Comparison of ENCODE assay signal across 8 mouse cellular contexts in genomic region chr5:30914101-30914635, GRCm38 (mm10). TPM values are rescaled to one million over a fixed set of nuclear protein-coding genes. Genes with fewer than 3 reads are reported as not detected.
A peak's percentile ranks its signal among the peaks of the same experiment; 100 is the strongest.
DNase-seq lines count a peak whose midpoint lies in the region; ATAC-seq and TF ChIP-seq lines count a peak whose summit lies in the region.

No protein-coding gene starts in this region.

- no peaks in the 10 kb centered on the region for H3K9me3 ChIP-seq in hindbrain, embryonic 13.5 days
- no peaks in the 10 kb centered on the region for H3K9me3 ChIP-seq in midbrain, embryonic 14.5 days (ENCODE audit: control insufficient read depth, low read length)

- peaks cover 29% of the 10 kb centered on the region for H3K4me1 ChIP-seq in kidney, adult 2 months (ENCODE audit: control insufficient read depth, insufficient read depth, low read length)
- peaks cover 5% of the 10 kb centered on the region for H3K4me1 ChIP-seq in bone marrow, adult 2 months (ENCODE audit: control insufficient read depth, insufficient read depth, low read length)
- peaks cover 39% of the 10 kb centered on the region for H3K4me1 ChIP-seq in hindbrain, embryonic 13.5 days (replicated peaks)
- H3K4me1 ChIP-seq in midbrain, embryonic 14.5 days (ENCODE audit: control insufficient read depth, insufficient read depth, low read length) = peaks cover 4% of the 10 kb centered on the region; the same call in 1 of the 2 replicates

- 57% methylated on average over 7 of the region's 7 CpGs for WGBS in kidney, adult 2 months
- WGBS in bone marrow, adult 2 months = 10% methylated on average over 7 of the region's 7 CpGs
- WGBS in hindbrain, embryonic 13.5 days = 76% methylated on average over 7 of the region's 7 CpGs
- 84% methylated on average over 7 of the region's 7 CpGs for WGBS in midbrain, embryonic 14.5 days

- H3K9ac ChIP-seq in hindbrain, embryonic 13.5 days = peak overlapping the region; percentile 56; the same call in 1 of the 2 replicates
- H3K9ac ChIP-seq in midbrain, embryonic 14.5 days (replicated peaks; ENCODE audit: low read length) = no peak overlapping the region

- ATAC-seq in hindbrain, embryonic 13.5 days (ENCODE audit: low FRiP score) = no peak
- no peak for ATAC-seq in midbrain, embryonic 14.5 days (ENCODE audit: low FRiP score, low TSS enrichment)
- ATAC-seq in granulocyte monocyte progenitor cell, adult 5-6 weeks (replicated peaks; ENCODE audit: poor library complexity, severe bottlenecking) = no peak

- no peaks in the 10 kb centered on the region for H3K36me3 ChIP-seq in kidney, adult 2 months (ENCODE audit: control insufficient read depth, insufficient read depth, low read length)
- no peaks in the 10 kb centered on the region for H3K36me3 ChIP-seq in hindbrain, embryonic 13.5 days
- no peaks in the 10 kb centered on the region for H3K36me3 ChIP-seq in midbrain, embryonic 14.5 days (ENCODE audit: control insufficient read depth, insufficient read depth, low read length)

- peak overlapping the region; percentile 37 for H3K4me2 ChIP-seq in hindbrain, embryonic 13.5 days
- H3K4me2 ChIP-seq in midbrain, embryonic 14.5 days (ENCODE audit: low read length) = peak overlapping the region; percentile 21; the same call in 1 of the 2 replicates

- H3K27ac ChIP-seq in kidney, adult 2 months (ENCODE audit: insufficient read depth, low read depth, low read length) = peak overlapping the region; percentile 81
- H3K27ac ChIP-seq in bone marrow, adult 2 months (ENCODE audit: control insufficient read depth, insufficient read depth, low read depth, low read length, poor library complexity) = peak overlapping the region; percentile 58
- H3K27ac ChIP-seq in hindbrain, embryonic 13.5 days = peak overlapping the region; percentile 84; the same call in 1 of the 2 replicates
- no peak overlapping the region for H3K27ac ChIP-seq in midbrain, embryonic 14.5 days (replicated peaks; ENCODE audit: low read depth, low read length)

- peak overlapping the region; percentile 54 for H3K4me3 ChIP-seq in kidney, adult 2 months (ENCODE audit: insufficient read depth, low read depth, low read length)
- peak overlapping the region; percentile 38 for H3K4me3 ChIP-seq in bone marrow, adult 2 months (replicated peaks; ENCODE audit: control insufficient read depth, low read depth, low read length)
- H3K4me3 ChIP-seq in hindbrain, embryonic 13.5 days = peak overlapping the region; percentile 28
- no peak overlapping the region for H3K4me3 ChIP-seq in midbrain, embryonic 14.5 days (replicated peaks; ENCODE audit: low read depth, low read length)

- no peak for TF ChIP-seq CTCF in kidney, adult 2 months (conservative IDR thresholded peaks at IDR 0.05; ENCODE audit: insufficient read depth, insufficient read length, low read depth, low read length)
- TF ChIP-seq CTCF in bone marrow, adult 2 months (IDR thresholded peaks at IDR 0.05; ENCODE audit: control insufficient read depth, insufficient read depth, low read length) = no peak

- no peaks in the 10 kb centered on the region for H3K27me3 ChIP-seq in kidney, adult 2 months (replicated peaks; ENCODE audit: control insufficient read depth, insufficient read depth, low read length)
- H3K27me3 ChIP-seq in hindbrain, embryonic 13.5 days = peaks cover 3% of the 10 kb centered on the region; the same call in 1 of the 2 replicates
- no peaks in the 10 kb centered on the region for H3K27me3 ChIP-seq in midbrain, embryonic 14.5 days (ENCODE audit: control insufficient read depth, insufficient read depth, low read length)

- TF ChIP-seq POLR2A in kidney, adult 2 months (IDR thresholded peaks at IDR 0.05; ENCODE audit: low read depth, low read length) = no peak
- no peak for TF ChIP-seq POLR2A in bone marrow, adult 2 months (IDR thresholded peaks at IDR 0.05; ENCODE audit: borderline replicate concordance, control insufficient read depth, low read depth, low read length)

- DNase-seq in kidney, adult 2 months = no peak
- DNase-seq in kidney, adult 11 months = no peak
- DNase-seq in midbrain, embryonic 14.5 days = no peak
- no peak for DNase-seq in adrenal gland, postnatal 25 days
- no peak for DNase-seq in layer of hippocampus, postnatal 36 days

RNA-seq across cellular contexts. Expression of gene Emilin1, which starts 1.0 kb away (rescaled TPM):
- 55.6 and 63.8 TPM in 2 replicates for polyA plus RNA-seq in kidney, adult 2 months (2012; rRNA removed)
- 9.3 and 17.6 TPM in 2 replicates for polyA plus RNA-seq in bone marrow, adult 2 months (2011; ENCODE audit: insufficient read depth, insufficient read length, low replicate concordance, missing spikeins)
- polyA plus RNA-seq in hindbrain, embryonic 13.5 days (2015; fragmentation: Nextera tagmentation; extraction: Ambion mirVana) = 23.6 and 30.2 TPM in 2 replicates
- polyA plus RNA-seq in midbrain, embryonic 14.5 days (2014; fragmentation: Nextera tagmentation; extraction: Ambion mirVana) = 3.7 and 11.2 TPM in 2 replicates
- 41.3 and 57.2 TPM in 2 replicates for total RNA-seq in adrenal gland, postnatal 25 days (2021)
- 1 to 10 TPM; 2.0 to 2.3 TPM for total RNA-seq in layer of hippocampus, postnatal 36 days (2021)
- 78.8 and 147 TPM in 2 replicates for total RNA-seq in granulocyte monocyte progenitor cell, adult 5-6 weeks (2014; fragmentation: Nextera tagmentation)
- total RNA-seq in granulocyte monocyte progenitor cell, adult 5-6 weeks (2017) = 124 and 152 TPM in 2 replicates

RNA-seq across cellular contexts. Expression of gene Ost4, which starts 6.6 kb away (rescaled TPM):
- 377 and 422 TPM in 2 replicates for polyA plus RNA-seq in kidney, adult 2 months (2012; rRNA removed)
- polyA plus RNA-seq in bone marrow, adult 2 months (2011; ENCODE audit: insufficient read depth, insufficient read length, low replicate concordance, missing spikeins) = 147 and 148 TPM in 2 replicates
- polyA plus RNA-seq in hindbrain, embryonic 13.5 days (2015; fragmentation: Nextera tagmentation; extraction: Ambion mirVana) = 272 and 289 TPM in 2 replicates
- polyA plus RNA-seq in midbrain, embryonic 14.5 days (2014; fragmentation: Nextera tagmentation; extraction: Ambion mirVana) = 246 and 266 TPM in 2 replicates
- 190 and 207 TPM in 2 replicates for total RNA-seq in adrenal gland, postnatal 25 days (2021)
- total RNA-seq in layer of hippocampus, postnatal 36 days (2021) = 10 to 100 TPM; 97.4 to 99.4 TPM
- total RNA-seq in granulocyte monocyte progenitor cell, adult 5-6 weeks (2014; fragmentation: Nextera tagmentation) = 361 and 454 TPM in 2 replicates
- 300 and 325 TPM in 2 replicates for total RNA-seq in granulocyte monocyte progenitor cell, adult 5-6 weeks (2017)

RNA-seq across cellular contexts. Expression of gene Khk, which starts 7.1 kb away (rescaled TPM):
- polyA plus RNA-seq in kidney, adult 2 months (2012; rRNA removed) = 1,147 and 1,266 TPM in 2 replicates
- 42.6 and 45.4 TPM in 2 replicates for polyA plus RNA-seq in bone marrow, adult 2 months (2011; ENCODE audit: insufficient read depth, insufficient read length, low replicate concordance, missing spikeins)
- 8.7 and 9.1 TPM in 2 replicates for polyA plus RNA-seq in hindbrain, embryonic 13.5 days (2015; fragmentation: Nextera tagmentation; extraction: Ambion mirVana)
- 7.0 and 7.4 TPM in 2 replicates for polyA plus RNA-seq in midbrain, embryonic 14.5 days (2014; fragmentation: Nextera tagmentation; extraction: Ambion mirVana)
- total RNA-seq in adrenal gland, postnatal 25 days (2021) = 28.5 and 58.5 TPM in 2 replicates
- 10 to 100 TPM; 10.1 to 13.6 TPM for total RNA-seq in layer of hippocampus, postnatal 36 days (2021)
- total RNA-seq in granulocyte monocyte progenitor cell, adult 5-6 weeks (2014; fragmentation: Nextera tagmentation) = 84.7 and 111 TPM in 2 replicates
- total RNA-seq in granulocyte monocyte progenitor cell, adult 5-6 weeks (2017) = 66.4 and 80.2 TPM in 2 replicates

RNA-seq across cellular contexts. Expression of gene Agbl5, which starts 25.7 kb away (rescaled TPM):
- polyA plus RNA-seq in kidney, adult 2 months (2012; rRNA removed) = 22.6 and 24.1 TPM in 2 replicates
- polyA plus RNA-seq in bone marrow, adult 2 months (2011; ENCODE audit: insufficient read depth, insufficient read length, low replicate concordance, missing spikeins) = 5.4 and 6.2 TPM in 2 replicates
- polyA plus RNA-seq in hindbrain, embryonic 13.5 days (2015; fragmentation: Nextera tagmentation; extraction: Ambion mirVana) = 23.6 and 24.8 TPM in 2 replicates
- polyA plus RNA-seq in midbrain, embryonic 14.5 days (2014; fragmentation: Nextera tagmentation; extraction: Ambion mirVana) = 25.9 and 27.8 TPM in 2 replicates
- 12.1 and 17.3 TPM in 2 replicates for total RNA-seq in adrenal gland, postnatal 25 days (2021)
- total RNA-seq in layer of hippocampus, postnatal 36 days (2021) = 10 to 100 TPM; 12.8 to 17.3 TPM
- total RNA-seq in granulocyte monocyte progenitor cell, adult 5-6 weeks (2014; fragmentation: Nextera tagmentation) = 8.9 and 27.6 TPM in 2 replicates
- 7.7 and 12.5 TPM in 2 replicates for total RNA-seq in granulocyte monocyte progenitor cell, adult 5-6 weeks (2017)

RNA-seq across cellular contexts. Expression of gene Cgref1, which starts 31.2 kb away (rescaled TPM):
- polyA plus RNA-seq in kidney, adult 2 months (2012; rRNA removed) = 387 and 411 TPM in 2 replicates
- polyA plus RNA-seq in bone marrow, adult 2 months (2011; ENCODE audit: insufficient read depth, insufficient read length, low replicate concordance, missing spikeins) = 1.0 TPM in 1 of 2 replicates, not detected in the other
- polyA plus RNA-seq in hindbrain, embryonic 13.5 days (2015; fragmentation: Nextera tagmentation; extraction: Ambion mirVana) = 30.3 and 34.1 TPM in 2 replicates
- 43.0 and 55.3 TPM in 2 replicates for polyA plus RNA-seq in midbrain, embryonic 14.5 days (2014; fragmentation: Nextera tagmentation; extraction: Ambion mirVana)
- total RNA-seq in adrenal gland, postnatal 25 days (2021) = 1.0 TPM in 1 of 2 replicates, not detected in the other
- 10 to 100 TPM; 16.5 to 16.7 TPM for total RNA-seq in layer of hippocampus, postnatal 36 days (2021)
- not detected in 2 replicates for total RNA-seq in granulocyte monocyte progenitor cell, adult 5-6 weeks (2014; fragmentation: Nextera tagmentation)
- 0.62 TPM in 1 of 2 replicates, not detected in the other for total RNA-seq in granulocyte monocyte progenitor cell, adult 5-6 weeks (2017)

Comparison
In these comparisons a context has a peak if more than half of its experiments do, and no peak if none do; other contexts are left out.
1. RNA of gene Khk, which starts 7.1 kb away (polyA plus RNA-seq): 1,147 to 1,266 TPM in kidney, adult 2 months; 42.6 to 45.4 TPM in bone marrow, adult 2 months, 8.7 to 9.1 TPM in hindbrain, embryonic 13.5 days and 7.0 to 7.4 TPM in midbrain, embryonic 14.5 days; every median in the first group is over 10 times any median in the second.